Mouse (Mus musculus) midbrain, embryonic 16.5 days (tissue): ENCODE measurements at regions not wholly inside any gene's neighbourhood (a gene's known extent, or its start where the extent isn't known, plus 50 kb on each side); places are given as distances from the start of the nearest gene placed in this dataset.
"Not testable (repeated sequence)": the region's sequence is repeated elsewhere in the genome, so short reads cannot be mapped to it uniquely, and the experiment has no call there.

Source experiments
- ATAC-seq: fragments of 200-750 bp; cut with Nextera tagmentation; 2 replicates; pipeline ENCODE4 v1.8.0; 2017; ENCODE audit warnings: moderate TSS enrichment
- H3K27ac ChIP-seq: fragments of 300-500 bp; sonication (generic); 2 replicates; pipeline ENCODE4 v1.5.1; 2014; ENCODE audit warnings: mild to moderate bottlenecking, low read length, mixed read lengths
- H3K27me3 ChIP-seq: fragments of 300-500 bp; sonication (generic); 2 replicates; pipeline ENCODE4 v1.6.1; 2014; ENCODE audit warnings: low read depth, low read length, mixed read lengths; ENCODE audit not compliant: control insufficient read depth, insufficient read depth
- H3K36me3 ChIP-seq: fragments of 300-500 bp; sonication (generic); 2 replicates; pipeline ENCODE4 v1.6.1; 2014; ENCODE audit warnings: mild to moderate bottlenecking, low read length, moderate library complexity, mixed read lengths; ENCODE audit not compliant: control insufficient read depth, insufficient read depth
- H3K4me1 ChIP-seq: fragments of 300-500 bp; sonication (generic); 2 replicates; pipeline ENCODE4 v1.6.1; 2014; ENCODE audit warnings: mild to moderate bottlenecking, low read length, mixed read lengths; ENCODE audit not compliant: control insufficient read depth, insufficient read depth
- H3K4me2 ChIP-seq: fragments of 300-500 bp; sonication (generic); 2 replicates; pipeline ENCODE4 v1.6.1; 2014; ENCODE audit warnings: mild to moderate bottlenecking, low read length, mixed read lengths
- H3K4me3 ChIP-seq: fragments of 300-500 bp; sonication (generic); 2 replicates; pipeline ENCODE4 v1.5.1; 2014; ENCODE audit warnings: low read depth, mild to moderate bottlenecking, low read length, moderate library complexity, mixed read lengths
- H3K9ac ChIP-seq: fragments of 300-500 bp; sonication (generic); 2 replicates; pipeline ENCODE4 v1.6.1; 2014; ENCODE audit warnings: low read depth, low read length, mixed read lengths
- H3K9me3 ChIP-seq: fragments of 300-500 bp; sonication (generic); replicated peaks from 2 replicates; pipeline ENCODE4 v1.6.1; 2014; ENCODE audit warnings: mild to moderate bottlenecking, low read length, mixed read lengths; ENCODE audit not compliant: control insufficient read depth, poor library complexity, severe bottlenecking
- WGBS: fragments of 180-500 bp; shearing (Covaris S2); extraction: QIAGEN DNeasy Blood & Tissue Kit; methylation state at CpG from one replicate; pipeline ENCODE4 v1.1.7; 2014; 5-methylcytosine and 5-hydroxymethylcytosine counted together

- no peak for ATAC-seq
Measured at GRCm38 (mm10) chr11:7812436-7812835, 598.7 kb upstream of the Igfbp3 start.

GRCm38 (mm10) chr11:7809741-7810140 is 596.0 kb upstream of the Igfbp3 start:
- H3K36me3 ChIP-seq, result no peaks in the 10 kb centered on the region
- no peak for ATAC-seq
- 79% methylated on average over 2 of the region's 2 CpGs for WGBS
- no peak overlapping the region for H3K27ac ChIP-seq
- no peaks in the 10 kb centered on the region for H3K4me1 ChIP-seq
- no peak overlapping the region for H3K4me2 ChIP-seq
- H3K4me3 ChIP-seq, result no peak overlapping the region
- H3K9ac ChIP-seq, result no peak overlapping the region
- H3K27me3 ChIP-seq, result no peaks in the 10 kb centered on the region
- H3K9me3 ChIP-seq, result no peaks in the 10 kb centered on the region

More at GRCm38 (mm10) chr11:7812436-7812835, 598.7 kb upstream of the Igfbp3 start:
- Histone ChIP-seq H3K4me1 (no peaks in the 10 kb centered on the region), H3K9ac (no peak overlapping the region), H3K9me3 (no peaks in the 10 kb centered on the region), H3K4me2 (no peak overlapping the region), H3K36me3 (no peaks in the 10 kb centered on the region), H3K4me3 (no peak overlapping the region), H3K27ac (no peak overlapping the region), H3K27me3 (no peaks in the 10 kb centered on the region)
- WGBS, result 84% methylated on average over 2 of the region's 2 CpGs

- H3K4me3 ChIP-seq, result no peak overlapping the region
- no peak; the same call in 1 of the 2 replicates for ATAC-seq
- H3K36me3 ChIP-seq, result no peaks in the 10 kb centered on the region
- H3K4me1 ChIP-seq, result no peaks in the 10 kb centered on the region
- no peak overlapping the region for H3K27ac ChIP-seq
- no peak overlapping the region for H3K9ac ChIP-seq
- no peaks in the 10 kb centered on the region for H3K9me3 ChIP-seq
- no peak overlapping the region for H3K4me2 ChIP-seq
- WGBS, result 87% methylated on average over 5 of the region's 5 CpGs
- H3K27me3 ChIP-seq, result no peaks in the 10 kb centered on the region
Measured at GRCm38 (mm10) chr11:7796373-7796772, 582.6 kb upstream of the Igfbp3 start.

- Histone ChIP-seq H3K36me3 (no peaks in the 10 kb centered on the region), H3K4me1 (no peaks in the 10 kb centered on the region), H3K4me2 (no peak overlapping the region), H3K27me3 (no peaks in the 10 kb centered on the region), H3K4me3 (no peak overlapping the region), H3K9me3 (no peaks in the 10 kb centered on the region), H3K9ac (no peak overlapping the region), H3K27ac (no peak overlapping the region)
- 85% methylated on average over 1 of the region's 1 CpGs for WGBS
- ATAC-seq, result no peak
Measured at GRCm38 (mm10) chr11:7794206-7794605, 580.5 kb upstream of the Igfbp3 start.

GRCm38 (mm10) chr11:7780476-7781112 is 566.9 kb upstream of the Igfbp3 start:
- 91% methylated on average over 8 of the region's 8 CpGs for WGBS
- ATAC-seq, result no peak
- Histone ChIP-seq H3K4me3 (no peak overlapping the region), H3K9ac (no peak overlapping the region), H3K4me1 (no peaks in the 10 kb centered on the region), H3K4me2 (no peak overlapping the region), H3K9me3 (no peaks in the 10 kb centered on the region), H3K36me3 (no peaks in the 10 kb centered on the region), H3K27me3 (no peaks in the 10 kb centered on the region), H3K27ac (no peak overlapping the region)

- not testable (repeated sequence) for ATAC-seq, H3K36me3 ChIP-seq, H3K27ac ChIP-seq, H3K4me3 ChIP-seq, H3K9ac ChIP-seq, H3K4me1 ChIP-seq, H3K9me3 ChIP-seq, H3K27me3 ChIP-seq, H3K4me2 ChIP-seq
Measured at GRCm38 (mm10) chr11:7775361-7775760, 561.6 kb upstream of the Igfbp3 start.

GRCm38 (mm10) chr11:7765303-7765702 is 551.6 kb upstream of the Igfbp3 start:
- no peak overlapping the region for H3K4me2 ChIP-seq
- ATAC-seq, result no peak
- H3K27me3 ChIP-seq, result no peaks in the 10 kb centered on the region
- 76% methylated on average over 1 of the region's 1 CpGs for WGBS
- no peaks in the 10 kb centered on the region for H3K36me3 ChIP-seq
- H3K9ac ChIP-seq, result no peak overlapping the region
- no peak overlapping the region for H3K27ac ChIP-seq
- no peaks in the 10 kb centered on the region for H3K9me3 ChIP-seq
- H3K4me1 ChIP-seq, result no peaks in the 10 kb centered on the region
- H3K4me3 ChIP-seq, result no peak overlapping the region

- no peak overlapping the region for H3K4me2 ChIP-seq
- no peaks in the 10 kb centered on the region for H3K4me1 ChIP-seq
- no peak overlapping the region for H3K9ac ChIP-seq
- no peaks in the 10 kb centered on the region for H3K36me3 ChIP-seq
- no peak overlapping the region for H3K4me3 ChIP-seq
- ATAC-seq, result no peak
- no peaks in the 10 kb centered on the region for H3K9me3 ChIP-seq
- H3K27me3 ChIP-seq, result no peaks in the 10 kb centered on the region
- no peak overlapping the region for H3K27ac ChIP-seq
- WGBS, result 79% methylated on average over 6 of the region's 6 CpGs
Measured at GRCm38 (mm10) chr11:7758862-7759467, 545.2 kb upstream of the Igfbp3 start.
